Mouse (Mus musculus): ENCODE measurements around the gene Il31. TPM values are rescaled to one million over a fixed set of nuclear protein-coding genes. Genes with fewer than 3 reads are reported as not detected.

Il31 gene
- polyA plus RNA-seq, 1 experiment = not detected

DNA sequence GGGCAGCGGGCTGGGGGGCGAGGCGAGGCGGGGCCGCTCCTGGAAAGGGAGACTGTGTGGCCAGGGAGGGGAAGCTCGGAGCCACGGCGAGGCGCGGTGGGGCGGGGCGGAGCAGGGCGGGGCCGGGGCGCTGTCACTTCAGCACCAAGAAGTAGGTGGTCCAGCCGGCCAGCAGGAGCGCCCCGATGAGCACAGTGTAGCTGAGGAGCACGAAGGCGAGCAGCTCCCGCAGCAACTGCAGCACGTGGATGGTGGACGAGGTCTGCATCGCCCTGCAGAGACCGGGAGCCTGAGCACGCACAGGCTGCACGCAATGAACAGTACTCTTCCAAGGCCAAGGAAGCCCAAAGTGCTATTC lies 35.1 kb upstream of the Il31 start:
- TF ChIP-seq CTCF (IDR thresholded peaks at IDR 0.05; ENCODE audit: control insufficient read depth, insufficient read depth, insufficient read length) (no peak), MAX (IDR thresholded peaks at IDR 0.05) (peak; percentile 29), CEBPB (IDR thresholded peaks at IDR 0.05; ENCODE audit: low read depth) (no peak)
- Histone ChIP-seq H3K79me2 (ENCODE audit: control insufficient read depth, insufficient read depth) (peaks cover 15% of the 10 kb centered on the region), H3K4me3 (ENCODE audit: insufficient read depth, poor library complexity, severe bottlenecking) (peak overlapping the region; percentile 78), H3ac (ENCODE audit: control insufficient read depth, insufficient read length, low read depth) (peak overlapping the region; percentile 43), H3K36me3 (ENCODE audit: control insufficient read depth, insufficient read depth) (peaks cover 2% of the 10 kb centered on the region), H3K27me3 (ENCODE audit: control insufficient read depth, insufficient read depth, insufficient read length) (no peaks in the 10 kb centered on the region), H3K79me3 (ENCODE audit: low read depth) (peaks cover 6% of the 10 kb centered on the region)

DNA sequence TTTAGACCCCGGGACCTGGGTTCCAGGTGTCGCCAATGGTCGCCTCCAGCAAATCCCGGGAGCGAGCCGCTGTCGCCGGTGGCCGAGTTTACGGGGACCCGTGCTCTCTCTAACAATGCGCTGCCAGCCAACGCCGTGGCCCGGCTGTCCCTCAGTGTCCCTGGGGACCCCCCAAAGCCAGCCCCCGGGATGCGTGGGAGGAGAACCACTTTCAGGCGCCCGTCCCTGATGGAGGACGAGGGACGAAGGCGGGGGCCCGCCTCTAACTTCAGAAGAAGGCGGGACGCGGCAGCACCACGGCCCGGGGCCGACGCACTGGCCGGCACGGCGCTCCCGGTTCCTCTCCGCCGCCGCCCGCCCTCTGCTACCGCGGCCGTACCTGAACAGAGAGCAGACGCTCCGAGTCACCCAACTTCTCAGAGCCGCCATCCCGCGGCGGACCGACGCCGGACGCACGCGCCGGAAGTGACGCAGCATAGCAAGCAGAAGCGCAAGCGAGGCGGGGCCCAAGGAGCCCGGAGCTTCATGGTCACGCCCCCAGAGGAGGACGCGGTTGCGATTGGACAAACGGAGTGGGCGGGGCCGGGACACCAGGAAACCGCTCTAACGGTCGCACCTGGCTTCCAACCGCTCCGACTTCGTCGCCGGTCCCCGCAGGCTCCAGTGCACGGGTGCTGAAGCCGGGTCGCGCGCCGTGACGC lies 34.6 kb upstream of the Il31 start, which contains the start of gene Diablo:
Gene Diablo (minus strand): TSS at position 485 of the 701 bp plus-strand sequence.
- H3K4me3 ChIP-seq (ENCODE audit: insufficient read depth, poor library complexity, severe bottlenecking) = peak within 1 kb of the TSS; percentile 78
- peaks cover 6% of the 10 kb centered on the region for H3K36me3 ChIP-seq (ENCODE audit: control insufficient read depth, insufficient read depth)
- H3K27me3 ChIP-seq (ENCODE audit: control insufficient read depth, insufficient read depth, insufficient read length) = no peaks in the 10 kb centered on the region
- peaks cover 15% of the 10 kb centered on the region for H3K79me2 ChIP-seq (ENCODE audit: control insufficient read depth, insufficient read depth)
- H3ac ChIP-seq (ENCODE audit: control insufficient read depth, insufficient read length, low read depth) = peak within 1 kb of the TSS; percentile 74
- H3K79me3 ChIP-seq (ENCODE audit: low read depth) = peaks cover 6% of the 10 kb centered on the region
- TF ChIP-seq FOSL1 (IDR thresholded peaks at IDR 0.05; ENCODE audit: insufficient read depth, low read length, poor library complexity, severe bottlenecking) (no peak), MAX (IDR thresholded peaks at IDR 0.05) (peak; percentile 61)

DNA sequence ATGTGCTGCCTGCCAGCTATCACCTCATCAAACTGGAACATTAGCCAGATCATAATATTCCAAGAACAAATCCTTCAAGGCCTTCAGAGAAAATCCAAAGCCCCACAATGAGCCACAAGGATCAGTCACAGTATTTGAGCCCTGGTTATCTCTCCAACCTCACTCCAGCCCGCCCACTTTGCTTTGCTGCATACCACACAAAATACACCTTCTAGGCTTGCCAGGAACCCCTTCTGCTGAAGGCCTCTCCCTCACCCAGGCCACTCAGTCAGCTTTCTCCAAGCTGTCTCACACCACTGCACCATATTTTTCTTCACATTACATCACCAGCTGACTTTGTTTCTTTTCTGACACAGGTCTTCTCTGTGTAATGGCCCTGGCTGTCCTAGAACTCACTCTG lies 32.9 kb upstream of the Il31 start:
- TF ChIP-seq MYOG (IDR thresholded peaks at IDR 0.05; ENCODE audit: control insufficient read depth, extremely low read depth, insufficient read length) (no peak), CEBPB (IDR thresholded peaks at IDR 0.05; ENCODE audit: low read depth) (no peak), FOSL1 (IDR thresholded peaks at IDR 0.05; ENCODE audit: insufficient read depth, low read length, poor library complexity, severe bottlenecking) (no peak), MAX (IDR thresholded peaks at IDR 0.05) (no peak), USF1 (IDR thresholded peaks at IDR 0.05; ENCODE audit: low read depth) (no peak), CTCF (IDR thresholded peaks at IDR 0.05; ENCODE audit: control insufficient read depth, insufficient read depth, insufficient read length) (no peak), MYOD1 (IDR thresholded peaks at IDR 0.05; ENCODE audit: control insufficient read depth, insufficient read length, low read depth) (no peak)
- Histone ChIP-seq H3K27me3 (ENCODE audit: control insufficient read depth, insufficient read depth, insufficient read length) (no peaks in the 10 kb centered on the region), H3K4me3 (ENCODE audit: insufficient read depth, poor library complexity, severe bottlenecking) (no peak overlapping the region), H3K79me2 (ENCODE audit: control insufficient read depth, insufficient read depth) (peaks cover 15% of the 10 kb centered on the region), H3K36me3 (ENCODE audit: control insufficient read depth, insufficient read depth) (peaks cover 9% of the 10 kb centered on the region), H3ac (ENCODE audit: control insufficient read depth, insufficient read length, low read depth) (no peak overlapping the region), H3K79me3 (ENCODE audit: low read depth) (peaks cover 6% of the 10 kb centered on the region)

DNA sequence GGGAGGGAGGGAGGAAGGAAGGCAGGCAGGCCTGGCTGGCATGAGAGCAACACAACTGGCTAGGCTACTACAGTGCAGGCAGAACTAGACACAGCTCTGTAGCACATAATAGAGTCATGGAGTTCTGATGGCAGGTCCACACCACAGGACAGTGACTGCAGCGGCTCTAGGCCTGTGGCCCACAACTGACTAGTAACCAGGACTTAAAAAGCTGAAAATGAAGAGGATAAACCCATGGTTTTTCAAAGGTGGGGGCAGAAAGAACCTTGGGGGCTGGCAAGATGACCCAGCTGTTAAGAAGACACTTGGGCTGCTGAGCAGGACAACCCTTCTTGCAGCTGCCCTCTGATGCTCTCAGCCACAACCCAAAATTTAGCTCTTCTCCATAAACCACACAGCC lies 32.3 kb upstream of the Il31 start:
- TF ChIP-seq USF1 (IDR thresholded peaks at IDR 0.05; ENCODE audit: low read depth) (no peak), FOSL1 (IDR thresholded peaks at IDR 0.05; ENCODE audit: insufficient read depth, low read length, poor library complexity, severe bottlenecking) (no peak), CEBPB (IDR thresholded peaks at IDR 0.05; ENCODE audit: low read depth) (no peak), MAX (IDR thresholded peaks at IDR 0.05) (no peak), CTCF (IDR thresholded peaks at IDR 0.05; ENCODE audit: control insufficient read depth, insufficient read depth, insufficient read length) (no peak), MYOD1 (IDR thresholded peaks at IDR 0.05; ENCODE audit: control insufficient read depth, insufficient read length, low read depth) (no peak), MYOG (IDR thresholded peaks at IDR 0.05; ENCODE audit: control insufficient read depth, extremely low read depth, insufficient read length) (no peak)
- H3K79me3 ChIP-seq (ENCODE audit: low read depth) = peaks cover 6% of the 10 kb centered on the region
- H3K4me3 ChIP-seq (ENCODE audit: insufficient read depth, poor library complexity, severe bottlenecking) = no peak overlapping the region
- no peaks in the 10 kb centered on the region for H3K27me3 ChIP-seq (ENCODE audit: control insufficient read depth, insufficient read depth, insufficient read length)
- no peak overlapping the region for H3ac ChIP-seq (ENCODE audit: control insufficient read depth, insufficient read length, low read depth)
- peaks cover 15% of the 10 kb centered on the region for H3K79me2 ChIP-seq (ENCODE audit: control insufficient read depth, insufficient read depth)
- peaks cover 9% of the 10 kb centered on the region for H3K36me3 ChIP-seq (ENCODE audit: control insufficient read depth, insufficient read depth)

DNA sequence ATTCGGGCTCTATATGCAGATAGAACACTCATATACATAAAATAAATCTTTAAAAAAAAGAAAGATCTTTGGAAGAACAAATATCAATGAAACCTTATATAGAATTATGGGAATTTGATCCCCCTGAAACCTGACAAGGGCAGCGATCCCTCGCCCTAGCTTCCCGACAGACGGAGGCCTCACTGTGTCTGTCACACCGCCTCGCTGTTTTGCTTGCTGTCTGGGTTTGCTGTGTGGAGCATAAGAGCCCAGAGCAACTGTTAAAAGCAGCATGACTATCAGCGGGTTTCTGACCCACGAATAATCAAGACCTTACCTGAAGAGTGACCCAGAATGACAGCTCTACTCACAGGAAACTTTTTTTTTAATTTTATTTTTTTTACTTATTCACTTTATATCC lies 31.4 kb upstream of the Il31 start:
- Histone ChIP-seq H3K36me3 (ENCODE audit: control insufficient read depth, insufficient read depth) (peaks cover 9% of the 10 kb centered on the region), H3ac (ENCODE audit: control insufficient read depth, insufficient read length, low read depth) (no peak overlapping the region), H3K27me3 (ENCODE audit: control insufficient read depth, insufficient read depth, insufficient read length) (no peaks in the 10 kb centered on the region), H3K79me3 (ENCODE audit: low read depth) (peaks cover 6% of the 10 kb centered on the region), H3K4me3 (ENCODE audit: insufficient read depth, poor library complexity, severe bottlenecking) (no peak overlapping the region), H3K79me2 (ENCODE audit: control insufficient read depth, insufficient read depth) (peaks cover 15% of the 10 kb centered on the region)
- TF ChIP-seq MYOG (IDR thresholded peaks at IDR 0.05; ENCODE audit: control insufficient read depth, extremely low read depth, insufficient read length) = no peak
- no peak for TF ChIP-seq USF1 (IDR thresholded peaks at IDR 0.05; ENCODE audit: low read depth)
- no peak for TF ChIP-seq CEBPB (IDR thresholded peaks at IDR 0.05; ENCODE audit: low read depth)
- no peak for TF ChIP-seq FOSL1 (IDR thresholded peaks at IDR 0.05; ENCODE audit: insufficient read depth, low read length, poor library complexity, severe bottlenecking)
- no peak for TF ChIP-seq CTCF (IDR thresholded peaks at IDR 0.05; ENCODE audit: control insufficient read depth, insufficient read depth, insufficient read length)
- no peak for TF ChIP-seq MAX (IDR thresholded peaks at IDR 0.05)
- no peak for TF ChIP-seq MYOD1 (IDR thresholded peaks at IDR 0.05; ENCODE audit: control insufficient read depth, insufficient read length, low read depth)

DNA sequence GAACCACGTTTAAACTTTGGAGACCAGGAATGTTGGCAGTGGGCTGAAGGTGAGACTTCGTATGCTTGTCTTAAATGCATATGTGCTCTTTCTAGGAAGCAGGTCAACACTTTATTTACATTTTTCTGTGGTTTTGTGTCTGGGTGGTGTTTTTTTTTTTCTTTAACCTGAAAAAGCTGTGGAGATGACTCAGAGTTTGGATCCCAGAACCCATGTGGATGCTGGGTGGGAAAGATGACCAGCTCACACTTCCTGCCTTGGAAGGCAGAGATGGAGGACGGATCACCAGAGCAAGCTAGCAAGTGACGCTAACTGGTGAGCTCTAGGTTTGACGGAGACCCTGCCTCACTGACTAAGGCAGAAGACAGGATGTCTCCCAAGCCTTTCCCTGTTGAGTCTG lies 25.6 kb upstream of the Il31 start:
- no peak for TF ChIP-seq CEBPB (IDR thresholded peaks at IDR 0.05; ENCODE audit: low read depth)
- no peak for TF ChIP-seq FOSL1 (IDR thresholded peaks at IDR 0.05; ENCODE audit: insufficient read depth, low read length, poor library complexity, severe bottlenecking)
- no peak for TF ChIP-seq USF1 (IDR thresholded peaks at IDR 0.05; ENCODE audit: low read depth)
- no peak for TF ChIP-seq MYOG (IDR thresholded peaks at IDR 0.05; ENCODE audit: control insufficient read depth, extremely low read depth, insufficient read length)
- TF ChIP-seq MYOD1 (IDR thresholded peaks at IDR 0.05; ENCODE audit: control insufficient read depth, insufficient read length, low read depth) = no peak
- TF ChIP-seq MAX (IDR thresholded peaks at IDR 0.05) = no peak
- TF ChIP-seq CTCF (IDR thresholded peaks at IDR 0.05; ENCODE audit: control insufficient read depth, insufficient read depth, insufficient read length) = no peak
- Histone ChIP-seq H3K79me2 (ENCODE audit: control insufficient read depth, insufficient read depth) (no peaks in the 10 kb centered on the region), H3K36me3 (ENCODE audit: control insufficient read depth, insufficient read depth) (peaks cover 12% of the 10 kb centered on the region), H3K79me3 (ENCODE audit: low read depth) (no peaks in the 10 kb centered on the region), H3K4me3 (ENCODE audit: insufficient read depth, poor library complexity, severe bottlenecking) (no peak overlapping the region), H3K27me3 (ENCODE audit: control insufficient read depth, insufficient read depth, insufficient read length) (no peaks in the 10 kb centered on the region), H3ac (ENCODE audit: control insufficient read depth, insufficient read length, low read depth) (no peak overlapping the region)

Data from C2C12 (cell line).